ENCODE assay signal across 8 mouse cellular contexts in the genomic region with DNA sequence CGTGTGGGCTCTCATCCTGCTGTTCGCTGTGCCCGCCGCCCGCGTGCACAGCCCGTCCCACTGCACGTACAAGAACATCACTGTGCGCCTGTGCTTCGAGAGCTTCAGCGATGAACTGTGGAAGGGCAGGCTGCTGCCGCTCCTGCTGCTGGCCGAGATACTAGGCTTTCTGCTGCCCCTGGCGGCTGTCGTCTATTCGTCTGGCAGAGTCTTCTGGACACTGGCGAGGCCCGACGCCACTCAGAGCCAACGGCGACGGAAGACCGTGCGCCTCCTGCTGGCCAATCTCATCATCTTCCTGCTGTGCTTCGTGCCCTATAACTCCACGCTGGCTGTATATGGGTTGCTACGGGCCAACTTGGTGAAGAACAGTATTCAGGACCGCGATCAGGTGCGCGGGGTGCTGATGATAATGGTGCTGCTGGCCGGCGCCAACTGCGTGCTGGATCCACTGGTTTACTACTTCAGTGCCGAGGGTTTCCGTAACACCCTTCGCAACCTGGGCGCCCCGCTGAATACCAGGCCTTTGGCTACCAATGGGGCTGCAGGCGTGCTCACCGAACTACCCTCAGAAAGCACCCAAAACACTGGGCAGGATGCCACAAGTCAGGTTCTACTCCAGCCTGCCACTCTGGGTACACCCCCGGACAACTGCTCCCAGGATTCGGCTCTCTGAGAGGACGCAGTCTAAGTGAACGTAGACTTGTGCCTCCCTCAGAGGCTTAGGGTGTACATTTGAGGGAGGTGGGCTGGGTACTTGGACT. TPM values are rescaled to one million over a fixed set of nuclear protein-coding genes. Genes with fewer than 3 reads are reported as not detected.
DNase-seq lines count a peak whose midpoint lies in the region; ATAC-seq and TF ChIP-seq lines count a peak whose summit lies in the region.

No protein-coding gene starts in this region.

- no peak for TF ChIP-seq EP300 in MEL (IDR thresholded peaks at IDR 0.05; ENCODE audit: low read depth in 1 of 2, low read length in 2 of 2)
- no peak for TF ChIP-seq EP300 in heart, postnatal 0 days (IDR thresholded peaks at IDR 0.05; ENCODE audit: low read depth)

- H3K4me2 ChIP-seq in forebrain, embryonic 13.5 days: peak overlapping the region; percentile 69
- peak overlapping the region; percentile 62 for H3K4me2 ChIP-seq in heart, postnatal 0 days (ENCODE audit: low read depth, low read length)
- H3K4me2 ChIP-seq in liver, embryonic 16.5 days (ENCODE audit: low read depth, low read length): peak overlapping the region; percentile 57

- peak; percentile 95 for ATAC-seq in forebrain, embryonic 13.5 days
- ATAC-seq in heart, postnatal 0 days (ENCODE audit: insufficient read depth, low read depth): peak; percentile 91
- ATAC-seq in liver, embryonic 16.5 days (ENCODE audit: low read depth): peak; percentile 79
- ATAC-seq in CD4-positive, CD25-positive, alpha-beta regulatory T cell, adult 4 months: no peak

- no peaks in the 10 kb centered on the region for H3K27me3 ChIP-seq in MEL (ENCODE audit: control insufficient read depth in 1 of 2, insufficient read depth in 2 of 2, low read length in 2 of 2)
- 0 out of 2 replicates have a peak, but pooled peaks cover 9% of the 10 kb centered on the region for H3K27me3 ChIP-seq in forebrain, embryonic 13.5 days
- H3K27me3 ChIP-seq in heart, postnatal 0 days (ENCODE audit: control insufficient read depth, insufficient read depth, low read length): no peaks in the 10 kb centered on the region
- H3K27me3 ChIP-seq in liver, embryonic 16.5 days (ENCODE audit: control insufficient read depth, insufficient read depth, low read depth, low read length): no peaks in the 10 kb centered on the region

- WGBS in forebrain, embryonic 13.5 days: 23% methylated on average over 45 of the region's 45 CpGs
- WGBS in heart, postnatal 0 days: 25% methylated on average over 45 of the region's 45 CpGs
- 38% methylated on average over 45 of the region's 45 CpGs for WGBS in liver, embryonic 16.5 days (ENCODE audit: insufficient replicate concordance)

- peaks cover 0 to 2% of the 10 kb centered on the region in 2 experiments; a peak in 1 of 4 replicates for H3K36me3 ChIP-seq in MEL (ENCODE audit: control insufficient read depth in 1 of 2, insufficient read depth in 2 of 2, low read length in 2 of 2)
- no peaks in the 10 kb centered on the region for H3K36me3 ChIP-seq in forebrain, embryonic 13.5 days (ENCODE audit: poor library complexity, severe bottlenecking)
- H3K36me3 ChIP-seq in heart, postnatal 0 days (replicated peaks; ENCODE audit: control insufficient read depth, insufficient read depth, low read length): no peaks in the 10 kb centered on the region
- no peaks in the 10 kb centered on the region for H3K36me3 ChIP-seq in liver, embryonic 16.5 days (ENCODE audit: control insufficient read depth, insufficient read depth)

- TF ChIP-seq CTCF in MEL (IDR thresholded peaks at IDR 0.05 in 2 of 3, conservative IDR thresholded peaks at IDR 0.05 in 1 of 3; ENCODE audit: control insufficient read depth in 1 of 3, insufficient read depth in 1 of 3, low read depth in 2 of 3, low read length in 3 of 3, poor library complexity in 1 of 3, severe bottlenecking in 1 of 3): peak; percentile 19 to 55 (median 40); a peak in 5 of 6 replicates
- TF ChIP-seq CTCF in heart, postnatal 0 days (IDR thresholded peaks at IDR 0.05; ENCODE audit: low read depth): peak; percentile 97

- no peak for DNase-seq in MEL (ENCODE audit: low read depth, low spot score)
- peak; percentile 78 for DNase-seq in c-Kit-positive CD71-positive TER-119-negative erythroid progenitor cells, embryonic 14.5 days (ENCODE audit: low read depth)
- peak; percentile 97 for DNase-seq in heart, postnatal 0 days (ENCODE audit: low spot score)
- peak; percentile 95 to 96 for DNase-seq in kidney, postnatal 36 days
- DNase-seq in ovary, postnatal 14 days (ENCODE audit: low spot score): peak; percentile 88

- no peak for TF ChIP-seq POLR2A in MEL (IDR thresholded peaks at IDR 0.05; ENCODE audit: control insufficient read depth in 1 of 2, insufficient read depth in 1 of 2, low read depth in 1 of 2, low read length in 2 of 2, poor library complexity in 1 of 2)

- no peaks in the 10 kb centered on the region for H3K4me1 ChIP-seq in MEL (ENCODE audit: control insufficient read depth in 1 of 2, insufficient read depth in 2 of 2, low read length in 2 of 2)
- peaks cover 10% of the 10 kb centered on the region for H3K4me1 ChIP-seq in forebrain, embryonic 13.5 days
- no peaks in the 10 kb centered on the region for H3K4me1 ChIP-seq in heart, postnatal 0 days (ENCODE audit: control insufficient read depth, insufficient read depth)
- H3K4me1 ChIP-seq in liver, embryonic 16.5 days (ENCODE audit: control insufficient read depth, low read depth, low read length): peaks cover 6% of the 10 kb centered on the region

- no peak overlapping the region for H3K27ac ChIP-seq in MEL (ENCODE audit: control insufficient read depth, low read depth, low read length)
- peak overlapping the region; percentile 90 for H3K27ac ChIP-seq in forebrain, embryonic 13.5 days
- 0 out of 2 replicates have a peak overlapping the region, but pooled peaks have one; percentile 15 for H3K27ac ChIP-seq in heart, postnatal 0 days (ENCODE audit: low read depth)
- H3K27ac ChIP-seq in liver, embryonic 16.5 days (ENCODE audit: low read length): no peak overlapping the region

- TF ChIP-seq RAD21 in MEL (IDR thresholded peaks at IDR 0.05; ENCODE audit: low read depth, low read length): no peak

- H3K4me3 ChIP-seq in MEL (ENCODE audit: control insufficient read depth in 1 of 2, insufficient read depth in 1 of 2, low read depth in 2 of 2, low read length in 2 of 2): no peak overlapping the region
- peak overlapping the region; percentile 42 for H3K4me3 ChIP-seq in forebrain, embryonic 13.5 days
- H3K4me3 ChIP-seq in heart, postnatal 0 days (ENCODE audit: low read depth, low read length): peak overlapping the region; percentile 40
- H3K4me3 ChIP-seq in liver, embryonic 16.5 days (ENCODE audit: low read depth, low read length): peak overlapping the region; percentile 41

- no peaks in the 10 kb centered on the region for H3K9me3 ChIP-seq in MEL (replicated peaks; ENCODE audit: insufficient read depth, low read length)
- H3K9me3 ChIP-seq in forebrain, embryonic 13.5 days (replicated peaks): no peaks in the 10 kb centered on the region
- no peaks in the 10 kb centered on the region for H3K9me3 ChIP-seq in heart, postnatal 0 days (replicated peaks; ENCODE audit: control insufficient read depth, low read length)
- H3K9me3 ChIP-seq in liver, embryonic 16.5 days (replicated peaks; ENCODE audit: control insufficient read depth, low read length): no peaks in the 10 kb centered on the region

- no peak overlapping the region for H3K9ac ChIP-seq in MEL (ENCODE audit: control insufficient read depth, low read depth, low read length, poor library complexity, severe bottlenecking)
- peak overlapping the region; percentile 67 for H3K9ac ChIP-seq in forebrain, embryonic 13.5 days
- no peak overlapping the region for H3K9ac ChIP-seq in heart, postnatal 0 days (replicated peaks; ENCODE audit: low read depth, low read length)
- H3K9ac ChIP-seq in liver, embryonic 16.5 days (ENCODE audit: low read depth, low read length): peak overlapping the region; percentile 3; the same call in 1 of the 2 replicates

- no peaks in the 10 kb centered on the region for H3K79me2 ChIP-seq in MEL (ENCODE audit: control insufficient read depth, insufficient read depth, low read length, poor library complexity)

RNA-seq across cellular contexts. Expression of a gene that starts 13.8 kb away (rescaled TPM):
- 173 and 193 TPM in 2 replicates for total RNA-seq in MEL (2012; rRNA removed)
- 100 to 1,000 TPM in 1 of 2 experiments, 10 to 100 TPM in 1; 93.0 to 232 TPM for polyA plus RNA-seq in MEL (2012; ENCODE audit: insufficient read depth in 1 of 2, insufficient read length in 2 of 2, low read depth in 1 of 2, low replicate concordance in 2 of 2, missing spikeins in 1 of 2)
- 114 and 119 TPM in 2 replicates for polyA plus RNA-seq in forebrain, embryonic 13.5 days (2015; fragmentation: Nextera tagmentation; extraction: Ambion mirVana)
- 82.2 and 98.0 TPM in 2 replicates for total RNA-seq in heart, postnatal 0 days (2014; rRNA removed; ENCODE audit: low replicate concordance)
- polyA plus RNA-seq in heart, postnatal 0 days (2015; fragmentation: Nextera tagmentation; extraction: Ambion mirVana): 55.5 and 58.1 TPM in 2 replicates
- polyA plus RNA-seq in liver, embryonic 16.5 days (2015; fragmentation: Nextera tagmentation; extraction: Ambion mirVana): 18.2 and 22.9 TPM in 2 replicates
- polyA plus RNA-seq in CD4-positive, CD25-positive, alpha-beta regulatory T cell, adult 4 months (2017; shearing (Covaris generic)): 10 to 100 TPM; 61.4 to 71.9 TPM

RNA-seq across cellular contexts. Expression of a gene that starts 14.3 kb away (rescaled TPM):
- 2.8 and 3.5 TPM in 2 replicates for total RNA-seq in MEL (2012; rRNA removed)
- 10 to 100 TPM in 1 of 2 experiments, not detected in 1; 16.2 TPM for polyA plus RNA-seq in MEL (2012; ENCODE audit: insufficient read depth in 1 of 2, insufficient read length in 2 of 2, low read depth in 1 of 2, low replicate concordance in 2 of 2, missing spikeins in 1 of 2)
- 0.38 and 0.44 TPM in 2 replicates for polyA plus RNA-seq in forebrain, embryonic 13.5 days (2015; fragmentation: Nextera tagmentation; extraction: Ambion mirVana)
- total RNA-seq in heart, postnatal 0 days (2014; rRNA removed; ENCODE audit: low replicate concordance): not detected in 2 replicates
- polyA plus RNA-seq in heart, postnatal 0 days (2015; fragmentation: Nextera tagmentation; extraction: Ambion mirVana): 0.12 TPM in 1 of 2 replicates, not detected in the other
- polyA plus RNA-seq in liver, embryonic 16.5 days (2015; fragmentation: Nextera tagmentation; extraction: Ambion mirVana): 1.4 and 1.5 TPM in 2 replicates
- polyA plus RNA-seq in CD4-positive, CD25-positive, alpha-beta regulatory T cell, adult 4 months (2017; shearing (Covaris generic)): 10 to 100 TPM; 12.1 to 19.9 TPM

RNA-seq across cellular contexts. Expression of a gene that starts 32.5 kb away (rescaled TPM):
- total RNA-seq in MEL (2012; rRNA removed): 1.2 and 3.3 TPM in 2 replicates
- 1 to 10 TPM in 1 of 2 experiments, not detected in 1; 5.3 TPM for polyA plus RNA-seq in MEL (2012; ENCODE audit: insufficient read depth in 1 of 2, insufficient read length in 2 of 2, low read depth in 1 of 2, low replicate concordance in 2 of 2, missing spikeins in 1 of 2)
- polyA plus RNA-seq in forebrain, embryonic 13.5 days (2015; fragmentation: Nextera tagmentation; extraction: Ambion mirVana): 19.1 and 20.9 TPM in 2 replicates
- 2.6 and 6.0 TPM in 2 replicates for total RNA-seq in heart, postnatal 0 days (2014; rRNA removed; ENCODE audit: low replicate concordance)
- polyA plus RNA-seq in heart, postnatal 0 days (2015; fragmentation: Nextera tagmentation; extraction: Ambion mirVana): 2.2 and 2.7 TPM in 2 replicates
- polyA plus RNA-seq in liver, embryonic 16.5 days (2015; fragmentation: Nextera tagmentation; extraction: Ambion mirVana): 2.0 and 4.5 TPM in 2 replicates
- polyA plus RNA-seq in CD4-positive, CD25-positive, alpha-beta regulatory T cell, adult 4 months (2017; shearing (Covaris generic)): 10 to 100 TPM; 24.6 to 25.9 TPM

RNA-seq across cellular contexts. Expression of a gene that starts 42.4 kb away (rescaled TPM):
- 26.3 and 29.5 TPM in 2 replicates for total RNA-seq in MEL (2012; rRNA removed)
- 10 to 100 TPM in 1 of 2 experiments, not detected in 1; 34.9 TPM for polyA plus RNA-seq in MEL (2012; ENCODE audit: insufficient read depth in 1 of 2, insufficient read length in 2 of 2, low read depth in 1 of 2, low replicate concordance in 2 of 2, missing spikeins in 1 of 2)
- 190 and 200 TPM in 2 replicates for polyA plus RNA-seq in forebrain, embryonic 13.5 days (2015; fragmentation: Nextera tagmentation; extraction: Ambion mirVana)
- 41.9 and 48.7 TPM in 2 replicates for total RNA-seq in heart, postnatal 0 days (2014; rRNA removed; ENCODE audit: low replicate concordance)
- 54.1 and 59.1 TPM in 2 replicates for polyA plus RNA-seq in heart, postnatal 0 days (2015; fragmentation: Nextera tagmentation; extraction: Ambion mirVana)
- 27.6 and 32.4 TPM in 2 replicates for polyA plus RNA-seq in liver, embryonic 16.5 days (2015; fragmentation: Nextera tagmentation; extraction: Ambion mirVana)
- polyA plus RNA-seq in CD4-positive, CD25-positive, alpha-beta regulatory T cell, adult 4 months (2017; shearing (Covaris generic)): 10 to 100 TPM; 48.3 to 64.6 TPM

RNA-seq across cellular contexts. Expression of a gene that starts 49.7 kb away (rescaled TPM):
- 210 and 263 TPM in 2 replicates for total RNA-seq in MEL (2012; rRNA removed)
- 100 to 1,000 TPM; 221 to 337 TPM for polyA plus RNA-seq in MEL (2012; ENCODE audit: insufficient read depth in 1 of 2, insufficient read length in 2 of 2, low read depth in 1 of 2, low replicate concordance in 2 of 2, missing spikeins in 1 of 2)
- polyA plus RNA-seq in forebrain, embryonic 13.5 days (2015; fragmentation: Nextera tagmentation; extraction: Ambion mirVana): 49.1 and 58.3 TPM in 2 replicates
- 21.4 and 22.9 TPM in 2 replicates for total RNA-seq in heart, postnatal 0 days (2014; rRNA removed; ENCODE audit: low replicate concordance)
- polyA plus RNA-seq in heart, postnatal 0 days (2015; fragmentation: Nextera tagmentation; extraction: Ambion mirVana): 20.6 and 25.3 TPM in 2 replicates
- polyA plus RNA-seq in liver, embryonic 16.5 days (2015; fragmentation: Nextera tagmentation; extraction: Ambion mirVana): 25.2 and 25.3 TPM in 2 replicates
- 10 to 100 TPM; 51.5 to 59.7 TPM for polyA plus RNA-seq in CD4-positive, CD25-positive, alpha-beta regulatory T cell, adult 4 months (2017; shearing (Covaris generic))

Comparison
In these comparisons a context has a peak if more than half of its experiments do, and no peak if none do; other contexts are left out.
1. H3K27ac ChIP-seq: peak in forebrain, embryonic 13.5 days (single experiment) and heart, postnatal 0 days (single experiment); none in MEL (single experiment) and liver, embryonic 16.5 days (single experiment).
2. H3K4me3 ChIP-seq: peak in forebrain, embryonic 13.5 days (single experiment), heart, postnatal 0 days (single experiment) and liver, embryonic 16.5 days (single experiment); none in MEL (0 of 2).
3. H3K9ac ChIP-seq: peak in forebrain, embryonic 13.5 days (single experiment) and liver, embryonic 16.5 days (single experiment); none in MEL (single experiment) and heart, postnatal 0 days (single experiment).
4. Peak in every context shown above with its lines, with median percentiles within 50 percentile points of each other: H3K4me2 ChIP-seq.